Mouse (Mus musculus) heart, adult 11 months (tissue): ENCODE measurements around the gene Phf2.
A peak's percentile ranks its signal among the peaks of the same experiment; 100 is the strongest.
"Not testable (repeated sequence)": the region's sequence is repeated elsewhere in the genome, so short reads cannot be mapped to it uniquely, and the experiment has no call there.

ENCODE experiments used
- DNase-seq: peaks from one replicate; pipeline ENCODE4 v3.0.0; 2022

Gene Phf2

DNA sequence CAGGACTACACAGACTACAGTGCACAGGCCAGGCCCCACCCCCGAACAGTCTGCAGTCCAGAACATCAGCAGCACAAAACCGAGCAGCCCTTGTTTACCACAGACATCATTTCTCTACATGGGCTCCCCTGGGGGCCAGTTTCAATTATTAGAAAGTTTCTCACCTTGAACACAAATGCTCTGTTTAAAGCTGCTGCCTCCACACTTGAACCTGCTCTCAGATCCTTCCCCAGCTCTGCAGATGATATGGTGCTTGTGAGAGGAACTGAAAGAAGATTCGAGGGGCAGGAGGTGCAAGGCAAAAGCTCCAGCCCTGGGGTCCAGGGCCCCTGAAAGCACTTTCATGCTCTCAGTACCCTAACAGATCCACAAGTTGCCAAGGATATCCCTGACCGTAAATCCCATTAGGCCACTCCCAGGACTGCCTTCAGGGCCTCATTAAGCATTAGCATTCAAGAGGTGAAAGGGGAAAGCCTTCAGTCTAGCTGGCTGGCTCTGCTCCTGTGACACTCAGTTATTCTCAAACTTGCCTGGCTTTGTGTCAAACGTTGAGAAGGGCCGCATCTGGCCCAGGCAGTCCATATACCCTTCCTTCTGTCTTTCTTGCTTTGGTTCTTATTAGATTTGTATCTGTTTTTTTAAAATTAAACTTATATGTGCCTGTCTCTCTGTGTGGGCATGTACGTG is 13.5 kb downstream of the Phf2 start:
- no peak for DNase-seq

DNA sequence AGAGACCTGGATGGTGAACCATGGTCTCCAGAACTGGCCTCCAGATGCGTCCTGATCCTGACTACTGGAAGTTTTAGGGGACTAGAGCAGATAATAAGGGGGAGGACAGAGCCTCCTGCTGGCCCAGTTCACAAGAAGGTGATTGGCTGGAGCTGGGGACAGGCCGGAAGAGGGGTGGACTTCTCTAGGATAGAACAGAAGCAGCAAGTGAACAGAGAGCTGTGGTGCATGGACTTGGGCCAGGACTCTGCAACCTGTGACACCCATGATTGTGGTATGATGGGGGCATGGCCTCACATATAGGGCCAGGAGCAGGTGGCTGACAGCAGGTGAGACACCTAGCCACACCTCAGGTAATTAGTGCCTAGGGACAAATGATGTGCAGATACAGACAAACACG is 17.0 kb downstream of the Phf2 start:
- DNase-seq = no peak

- no peak for DNase-seq
Observed at GRCm38 (mm10) chr13:48853475-48853874, 17.4 kb downstream of the Phf2 start.

GRCm38 (mm10) chr13:48852859-48853258 is 18.1 kb downstream of the Phf2 start:
- DNase-seq = no peak

DNA sequence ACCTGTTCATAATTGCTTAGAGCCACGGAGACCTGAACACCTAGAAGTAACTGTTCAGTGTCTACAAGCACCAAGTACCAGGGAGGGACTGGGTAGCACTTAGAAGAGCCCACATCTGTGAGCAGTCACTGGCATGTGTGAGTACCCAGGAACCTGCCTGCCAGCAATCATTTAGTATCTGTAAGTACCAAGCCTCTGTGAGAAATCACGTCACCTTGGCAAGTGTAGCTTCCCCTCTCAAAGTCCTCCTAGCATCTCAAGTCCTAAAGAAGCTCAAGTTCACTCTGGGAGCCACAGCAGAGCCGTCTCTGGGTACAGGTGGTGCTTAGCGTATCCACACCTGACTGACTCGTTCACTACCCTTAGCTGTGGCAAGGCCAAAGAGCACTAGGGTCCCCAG is 19.2 kb downstream of the Phf2 start:
- DNase-seq = no peak

DNA sequence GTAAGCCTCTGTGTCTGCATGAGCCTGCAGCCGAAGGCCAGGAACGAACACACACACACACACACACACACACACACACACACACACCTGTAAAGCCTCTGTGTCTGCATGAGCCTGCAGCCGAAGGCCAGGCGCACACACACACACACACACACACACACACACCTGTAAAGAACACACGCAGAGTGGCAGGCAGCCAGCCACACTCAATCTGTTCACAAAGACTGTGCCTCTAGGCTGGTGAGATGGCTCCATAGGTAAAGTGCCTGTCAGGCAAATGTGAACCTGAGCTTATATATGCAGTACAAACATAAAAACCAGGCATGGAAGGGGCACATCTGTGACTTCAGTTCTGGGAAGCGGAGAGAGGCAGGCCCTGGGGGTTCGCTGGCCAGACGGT is 20.1 kb downstream of the Phf2 start:
- no peak for DNase-seq

DNA sequence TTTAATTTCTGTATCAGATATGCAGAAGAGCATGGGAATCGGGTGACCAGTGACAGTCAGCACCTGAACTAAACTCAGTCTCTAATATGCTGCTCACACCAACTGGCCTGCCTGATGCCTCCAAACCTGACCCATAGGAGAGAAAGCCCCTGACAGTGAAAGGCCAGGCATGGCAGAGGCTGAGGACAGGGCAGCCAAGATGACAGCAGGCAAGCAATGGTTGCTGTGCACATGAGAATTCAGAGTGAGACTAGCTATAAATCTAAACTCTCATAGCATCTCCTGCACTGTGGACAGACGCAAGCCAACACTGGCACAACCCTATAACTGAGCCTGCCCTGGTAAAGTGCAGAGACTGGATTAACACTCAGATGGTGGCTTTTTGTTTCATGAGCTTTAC is 20.6 kb downstream of the Phf2 start:
- no peak for DNase-seq

DNA sequence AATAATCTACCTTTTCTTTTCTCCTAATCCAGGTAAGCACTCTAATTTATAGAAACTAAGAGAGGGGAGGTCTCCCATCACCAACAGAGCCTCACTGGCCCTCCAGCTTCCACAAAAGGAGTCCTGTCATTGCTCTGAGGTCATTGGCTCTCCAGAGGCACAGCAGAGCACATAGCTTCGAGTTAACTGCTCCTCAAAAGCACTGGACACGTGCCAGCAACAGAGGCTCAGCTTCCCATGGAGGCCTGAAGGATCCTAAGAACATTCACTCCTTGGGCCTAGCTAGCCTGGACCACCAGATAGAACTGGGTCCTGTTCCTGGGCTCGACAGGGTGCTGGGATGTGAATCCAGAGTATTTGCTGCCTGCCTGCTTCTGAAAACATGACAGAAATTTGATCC is 21.8 kb downstream of the Phf2 start:
- DNase-seq = no peak

DNA sequence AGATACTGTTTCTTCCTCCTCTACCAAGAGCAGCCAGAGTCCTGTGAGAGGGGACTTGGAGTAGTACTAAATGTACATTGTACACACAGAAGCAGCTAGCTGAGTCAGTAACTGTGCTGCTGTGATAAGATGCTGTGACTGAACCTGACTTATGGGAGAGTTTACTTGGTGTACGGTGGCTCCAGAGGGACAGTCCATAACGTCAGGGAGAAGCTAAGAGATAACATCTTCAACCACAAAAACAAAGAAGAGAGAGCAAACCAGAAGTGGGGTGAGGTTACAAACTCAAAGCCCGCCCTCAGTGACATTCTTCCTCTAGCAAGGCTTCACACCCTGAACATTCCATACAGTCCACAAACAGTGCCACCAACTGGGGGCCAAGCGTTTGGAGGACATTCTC is 25.6 kb downstream of the Phf2 start:
- no peak for DNase-seq

DNA sequence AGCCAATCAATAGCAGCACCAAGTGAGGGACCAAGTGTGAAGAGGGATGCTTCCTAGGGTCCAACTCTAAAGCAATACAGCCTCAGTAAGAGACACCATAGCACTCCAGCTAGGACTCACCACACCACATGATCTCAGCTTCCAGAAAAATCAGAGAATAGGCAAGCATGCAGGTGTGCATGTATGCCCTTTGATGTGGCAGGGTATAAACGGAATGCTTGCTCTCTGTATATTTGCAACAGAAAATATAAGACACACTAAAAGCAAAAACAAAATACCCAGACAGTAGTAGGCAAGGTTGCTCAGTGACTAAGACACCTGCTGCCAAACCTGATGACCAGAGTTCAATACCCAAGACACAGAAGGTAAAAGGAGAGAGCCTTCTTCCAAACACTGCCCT is 27.4 kb downstream of the Phf2 start:
- no peak for DNase-seq

DNA sequence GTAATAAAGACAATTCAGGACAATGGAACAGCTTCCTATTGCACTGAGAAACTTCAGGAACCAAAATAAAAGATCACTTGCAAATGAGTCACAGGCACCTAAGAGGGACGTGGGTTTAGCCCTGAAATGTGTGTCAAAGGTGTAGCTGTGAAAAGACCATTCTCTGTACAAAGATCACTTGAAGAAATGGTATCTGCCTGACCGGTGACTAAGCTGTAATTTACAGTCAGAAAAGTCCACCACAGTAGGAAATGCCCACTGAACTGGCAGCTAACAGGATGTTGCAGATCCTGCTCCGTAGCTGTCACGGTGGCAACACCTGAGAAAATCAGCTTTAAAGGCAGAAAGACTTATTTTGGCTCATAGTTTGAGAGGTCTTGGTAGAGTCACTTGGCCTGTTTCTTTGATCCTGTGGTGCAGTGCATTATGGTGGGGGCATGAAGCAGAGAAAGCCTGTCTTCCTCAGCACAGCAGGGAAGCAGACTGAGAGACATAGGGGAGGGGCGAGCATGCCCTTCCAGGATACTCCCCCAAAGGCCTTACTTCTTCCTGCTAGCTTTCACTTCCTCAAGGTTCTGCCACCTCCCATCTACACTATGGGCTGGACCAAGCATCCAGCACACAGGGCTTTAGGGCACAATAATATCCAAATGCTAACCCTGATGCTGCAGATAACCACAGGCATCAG is 28.9 kb downstream of the Phf2 start:
- no peak for DNase-seq

DNA sequence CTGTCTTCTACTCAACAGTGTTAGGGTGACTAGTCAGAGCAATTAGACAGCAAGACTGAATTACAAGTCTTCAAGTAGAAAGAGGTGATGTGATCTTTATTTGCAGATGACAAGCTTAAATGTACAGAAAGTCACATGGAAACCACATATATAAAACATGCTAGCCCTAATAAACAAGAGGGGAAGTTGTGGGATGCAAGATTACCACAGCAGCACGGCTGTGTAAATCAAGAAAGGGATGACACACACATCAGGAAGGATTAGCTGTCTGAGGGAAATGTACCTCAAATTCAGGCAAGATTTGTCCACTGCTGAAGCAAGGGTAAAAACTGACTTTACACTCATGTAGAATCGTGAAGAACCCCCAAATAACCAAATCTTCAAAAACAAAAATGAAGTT is 32.6 kb downstream of the Phf2 start:
- DNase-seq = no peak

GRCm38 (mm10) chr13:48837537-48837936 is 33.4 kb downstream of the Phf2 start:
- DNase-seq = no peak

GRCm38 (mm10) chr13:48830528-48831250 is 40.2 kb downstream of the Phf2 start:
- no peak for DNase-seq

DNA sequence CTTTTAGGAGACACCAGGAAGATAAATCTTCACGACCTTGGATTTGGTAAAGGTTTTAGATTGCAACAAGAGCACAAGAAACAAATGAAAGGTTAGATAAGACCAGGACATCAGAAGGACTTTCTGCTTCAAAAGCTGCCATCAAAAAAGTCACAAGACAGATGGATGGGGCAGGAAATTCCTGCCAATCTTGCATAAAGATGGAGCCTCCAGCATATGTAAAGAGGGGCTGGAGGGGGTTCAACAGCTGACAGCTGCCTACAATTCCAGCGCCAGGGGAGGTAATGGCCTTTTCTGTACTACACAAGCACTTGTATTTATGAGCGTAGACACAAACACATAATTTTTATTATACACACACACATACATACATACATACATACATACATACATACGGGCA is 41.1 kb downstream of the Phf2 start:
- DNase-seq = no peak

GRCm38 (mm10) chr13:48822871-48823270 is 48.0 kb downstream of the Phf2 start:
- no peak for DNase-seq

DNA sequence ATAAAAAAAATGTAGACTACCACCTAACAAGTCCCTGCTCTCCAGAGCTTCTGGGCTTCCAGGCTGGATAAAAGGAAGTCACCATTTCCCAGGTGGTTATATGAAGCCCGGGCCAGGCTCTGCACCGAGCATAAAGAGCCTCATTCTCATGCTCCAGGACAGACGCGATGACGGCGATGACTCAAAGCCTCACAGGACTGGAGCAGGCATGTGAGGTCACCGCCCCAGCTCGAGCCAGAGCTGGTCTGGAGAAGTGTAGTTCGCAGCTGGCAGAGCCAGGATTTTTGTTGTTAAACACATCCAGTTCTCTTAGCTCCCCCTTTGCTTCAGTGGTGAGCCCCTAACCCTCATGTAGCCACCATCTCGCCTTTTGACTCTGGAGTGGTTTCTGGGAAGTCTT is 48.6 kb downstream of the Phf2 start:
- no peak for DNase-seq

DNA sequence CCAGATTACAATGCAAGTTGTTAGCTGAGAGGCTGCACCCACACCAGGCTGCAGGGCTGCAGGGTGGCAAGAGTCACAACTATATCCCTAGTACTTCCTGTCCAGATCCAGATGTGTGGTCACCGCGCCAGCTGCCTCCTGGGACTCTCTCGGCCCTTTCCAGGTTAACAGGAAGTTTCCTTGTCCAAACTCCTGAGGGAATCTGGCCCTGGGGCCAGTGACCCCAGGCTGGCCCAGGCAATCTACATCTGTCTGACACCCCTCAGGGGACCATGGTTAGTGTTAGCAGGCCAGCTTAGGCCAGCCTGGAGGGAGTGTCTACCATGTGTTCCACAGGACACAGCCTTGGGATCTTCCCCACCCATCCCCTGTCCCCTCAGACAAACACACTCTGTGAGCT is 51.8 kb downstream of the Phf2 start:
- DNase-seq = peak; percentile 91

GRCm38 (mm10) chr13:48814406-48814805 is 56.5 kb downstream of the Phf2 start:
- no peak for DNase-seq

- DNase-seq = no peak
Observed at GRCm38 (mm10) chr13:48810991-48811390, 59.9 kb downstream of the Phf2 start.

- peak; percentile 92 for DNase-seq
Observed at GRCm38 (mm10) chr13:48810274-48810823, 60.6 kb downstream of the Phf2 start.

GRCm38 (mm10) chr13:48809668-48810067 is 61.3 kb downstream of the Phf2 start:
- not testable (repeated sequence) for DNase-seq

GRCm38 (mm10) chr13:48807481-48808031 is 63.4 kb downstream of the Phf2 start:
- peak; percentile 97 for DNase-seq

DNA sequence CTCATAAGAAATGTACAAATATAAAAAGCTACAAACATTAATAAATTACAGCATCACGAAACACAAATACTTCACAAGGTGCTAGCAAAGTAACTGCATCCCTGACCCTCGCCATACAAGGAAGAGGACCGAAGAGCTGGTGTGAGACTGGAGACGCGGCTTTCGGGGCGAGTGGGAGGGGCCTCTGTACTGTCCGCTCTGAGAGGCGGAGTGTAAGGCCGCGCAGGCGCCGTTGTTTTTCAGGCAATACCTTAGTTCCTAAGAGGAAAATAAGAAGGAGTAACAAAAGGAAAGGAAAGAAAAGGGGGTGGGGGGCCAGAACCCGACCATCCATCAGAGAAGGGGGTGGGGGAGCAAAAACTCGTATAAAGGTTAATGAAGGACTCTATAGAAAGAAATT is 68.7 kb downstream of the Phf2 start:
- DNase-seq = no peak
